Mouse (Mus musculus) telencephalon, adult 2 months (tissue): ENCODE measurements around the gene Tsc22d4.

Source experiments
- DNase-seq: peaks from one replicate; pipeline ENCODE4 v3.0.0-alpha.2; 2011; ENCODE audit warnings: low read depth, low spot score

The Tsc22d4 gene

GRCm38 (mm10) chr5:137788171-137788570 lies 42.6 kb downstream of the Tsc22d4 start:
- no peak for DNase-seq

GRCm38 (mm10) chr5:137788946-137789531 lies 43.5 kb downstream of the Tsc22d4 start:
- DNase-seq = no peak

- DNase-seq = no peak
Measured at GRCm38 (mm10) chr5:137791553-137791952, 46.0 kb downstream of the Tsc22d4 start.

- DNase-seq = no peak
Measured at GRCm38 (mm10) chr5:137796606-137797005, 51.1 kb downstream of the Tsc22d4 start.

GRCm38 (mm10) chr5:137800917-137801316 lies 55.4 kb downstream of the Tsc22d4 start:
- DNase-seq = no peak

- DNase-seq = no peak
Measured at GRCm38 (mm10) chr5:137806158-137806557, 60.6 kb downstream of the Tsc22d4 start.

GRCm38 (mm10) chr5:137808316-137808715 lies 62.8 kb downstream of the Tsc22d4 start:
- no peak for DNase-seq

- DNase-seq = no peak
Measured at GRCm38 (mm10) chr5:137817466-137818222, 72.1 kb downstream of the Tsc22d4 start.
